Mouse (Mus musculus) C2C12 (cell line): ENCODE data around the gene Cyp3a44.
"Not testable (repeated sequence)": the region's sequence is repeated elsewhere in the genome, so short reads cannot be mapped to it uniquely, and the experiment has no call there.

Experiments used
- CEBPB ChIP-seq: IDR thresholded peaks from one replicate; pipeline ENCODE4 v1.6.1; 2011; ENCODE audit warnings: low read depth, mild to moderate bottlenecking, control low read depth, moderate library complexity
- CTCF ChIP-seq: IDR thresholded peaks from one replicate; pipeline ENCODE4 v1.5.1; 2011; ENCODE audit not compliant: control insufficient read depth, insufficient read depth, insufficient read length
- MAX ChIP-seq: IDR thresholded peaks from one replicate; pipeline ENCODE4 v1.6.1; 2011; ENCODE audit warnings: mild to moderate bottlenecking, control low read depth
- MYOD1 ChIP-seq: IDR thresholded peaks from one replicate; pipeline ENCODE4 v1.6.1; 2011; ENCODE audit warnings: low read depth; ENCODE audit not compliant: control insufficient read depth, insufficient read length

GRCm38 (mm10) chr5:145793232-145793631, 12.4 kb downstream of the Cyp3a44 start:
- not testable (repeated sequence) for TF ChIP-seq CTCF, MYOD1, CEBPB, MAX
